Mouse (Mus musculus) megakaryocyte progenitor cell, adult 5-6 weeks (primary cell): ENCODE results near the gene Smyd2. TPM values are rescaled to one million over a fixed set of nuclear protein-coding genes. Genes with fewer than 3 reads are reported as not detected.

ENCODE experiments used
- ATAC-seq: replicated peaks from 2 replicates; pipeline ENCODE4 v1.8.0; 2016; ENCODE audit warnings: mild to moderate bottlenecking, moderate TSS enrichment, inconsistent platforms; ENCODE audit not compliant: poor library complexity
- total RNA-seq, 2 experiments: library from RNA; stranded (forward) in 1 of 2; stranded (reverse) in 1 of 2; fragments of 157-497, 149-512 nt in 1 of 2; fragments of 200-1000 nt in 1 of 2; gene quantifications; 2 replicates each; pipeline versions ENCODE4 v1.2.3 to v1.2.4; 2015 to 2017

Smyd2 gene
- total RNA-seq, 2 experiments from 2014 or later, result 88.9 to 99.6 TPM

DNA sequence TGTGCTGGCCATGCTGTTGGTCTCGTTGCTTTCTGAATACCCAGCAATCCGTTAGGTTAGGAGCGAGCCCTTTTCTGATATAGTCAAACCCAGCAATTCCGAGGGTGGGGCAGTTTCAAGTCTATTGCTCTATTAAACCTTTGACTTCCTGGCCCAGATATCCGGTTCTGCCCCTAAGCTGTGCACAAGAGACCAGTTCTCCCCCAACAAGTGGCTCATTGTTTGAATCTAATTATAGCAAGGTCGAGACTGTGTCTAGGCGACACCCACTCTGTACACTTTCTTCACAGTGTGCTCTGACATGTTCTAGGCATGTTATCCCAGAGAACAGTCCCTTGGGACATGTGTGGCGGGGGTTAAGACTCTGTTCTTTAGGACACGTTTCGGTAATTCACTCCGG is 72.6 kb downstream of the Smyd2 start:
- no peak for ATAC-seq

DNA sequence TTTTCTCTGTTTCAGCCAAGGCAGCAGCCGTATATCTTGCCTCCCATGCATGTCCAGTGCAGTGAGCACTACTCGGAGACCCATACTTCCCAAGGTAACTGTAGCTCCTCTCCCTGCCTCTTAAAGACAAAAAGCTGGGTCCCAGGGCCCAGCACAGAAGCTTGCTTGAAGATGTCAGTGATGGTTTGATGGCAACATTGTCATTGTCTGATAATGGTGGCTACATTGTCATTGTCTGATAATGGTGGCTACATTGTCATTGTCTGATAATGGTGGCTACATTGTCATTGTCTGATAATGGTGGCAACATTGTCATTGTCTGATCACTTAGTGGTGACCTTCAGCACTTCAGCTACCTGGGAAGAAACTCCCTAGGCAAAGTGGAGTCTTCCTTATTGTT is 75.8 kb downstream of the Smyd2 start:
- peak; percentile 41 for ATAC-seq

DNA sequence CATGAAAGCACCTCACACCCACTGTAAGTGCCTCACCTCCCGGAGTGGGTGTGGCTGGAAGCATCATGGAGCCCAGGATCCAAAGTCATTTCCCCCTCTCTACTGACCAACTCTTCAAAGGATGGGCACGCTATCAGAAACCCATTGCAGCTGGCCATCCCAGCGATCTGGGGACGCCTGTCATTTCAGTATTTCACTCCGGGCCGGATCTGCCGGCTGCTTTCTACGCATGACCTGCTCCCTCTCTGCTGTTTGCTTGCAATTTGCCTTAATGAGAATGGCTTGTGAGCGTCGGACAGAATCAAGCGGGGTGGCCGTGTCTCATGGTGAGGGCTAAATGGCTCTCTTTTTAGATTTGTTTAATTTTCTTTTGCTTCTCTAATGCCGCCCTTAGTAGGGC is 88.0 kb downstream of the Smyd2 start:
- no peak for ATAC-seq

DNA sequence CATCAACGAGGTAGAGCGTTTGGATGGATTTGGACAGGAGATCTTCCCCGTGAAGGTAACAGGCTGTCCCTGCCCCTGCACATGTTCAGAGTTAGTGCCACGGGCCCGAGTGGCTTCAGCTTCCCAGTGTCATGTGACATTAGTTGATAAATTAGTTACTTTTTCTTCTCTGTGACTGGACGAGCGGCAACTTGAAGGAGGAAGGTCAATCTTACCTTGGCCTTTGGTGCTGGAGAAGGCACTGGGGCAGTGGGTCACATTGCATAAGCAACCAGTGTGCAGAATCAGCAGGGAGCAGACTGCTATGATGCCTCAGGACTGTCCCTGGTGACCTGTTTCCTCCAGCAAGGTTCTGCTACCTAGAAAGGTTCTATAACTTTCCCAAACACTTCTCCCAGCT is 88.8 kb downstream of the Smyd2 start:
- no peak for ATAC-seq

DNA sequence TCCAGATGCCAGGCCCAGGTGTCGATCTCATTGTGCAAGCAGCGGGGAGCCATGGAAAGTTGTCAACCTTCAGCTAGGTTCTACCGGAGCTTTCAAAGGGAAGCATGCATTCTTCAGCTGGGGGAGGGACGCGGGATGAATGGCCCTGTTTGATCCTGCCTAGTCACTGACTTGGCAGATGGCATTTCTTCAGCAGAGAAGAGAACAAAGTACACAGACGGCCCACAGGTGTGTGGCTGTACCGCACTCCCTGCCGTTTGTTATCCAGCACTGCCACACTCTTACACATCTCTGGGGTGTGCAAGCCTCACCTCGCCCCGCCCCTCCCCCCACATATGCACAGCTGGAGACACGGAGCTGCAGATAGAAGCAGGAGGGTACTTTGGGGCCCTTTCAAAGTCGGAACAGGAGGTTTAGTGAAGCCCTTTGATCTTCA is 91.3 kb downstream of the Smyd2 start:
- ATAC-seq, result peak; percentile 80

Other genes with a start within 250 kb of the Smyd2 start
- 31.3 and 34.9 TPM in 2 replicates for gene Cenpf, start 234.3 kb downstream of the Smyd2 start, total RNA-seq (2015)
- gene Cenpf, start 234.3 kb downstream of the Smyd2 start, total RNA-seq (2017), result 33.3 and 41.4 TPM in 2 replicates
- 0.39 and 1.1 TPM in 2 replicates for gene Ptpn14, start 194.1 kb downstream of the Smyd2 start, total RNA-seq (2015)
- gene Ptpn14, start 194.1 kb downstream of the Smyd2 start, total RNA-seq (2017), result 0.37 and 0.64 TPM in 2 replicates
- gene Prox1, start 248.4 kb upstream of the Smyd2 start, total RNA-seq (2015), result not detected in 2 replicates
- gene Prox1, start 248.4 kb upstream of the Smyd2 start, total RNA-seq (2017), result not detected in 2 replicates